Mouse (Mus musculus): Measurements from ENCODE around the gene Nmnat2.

DNA sequence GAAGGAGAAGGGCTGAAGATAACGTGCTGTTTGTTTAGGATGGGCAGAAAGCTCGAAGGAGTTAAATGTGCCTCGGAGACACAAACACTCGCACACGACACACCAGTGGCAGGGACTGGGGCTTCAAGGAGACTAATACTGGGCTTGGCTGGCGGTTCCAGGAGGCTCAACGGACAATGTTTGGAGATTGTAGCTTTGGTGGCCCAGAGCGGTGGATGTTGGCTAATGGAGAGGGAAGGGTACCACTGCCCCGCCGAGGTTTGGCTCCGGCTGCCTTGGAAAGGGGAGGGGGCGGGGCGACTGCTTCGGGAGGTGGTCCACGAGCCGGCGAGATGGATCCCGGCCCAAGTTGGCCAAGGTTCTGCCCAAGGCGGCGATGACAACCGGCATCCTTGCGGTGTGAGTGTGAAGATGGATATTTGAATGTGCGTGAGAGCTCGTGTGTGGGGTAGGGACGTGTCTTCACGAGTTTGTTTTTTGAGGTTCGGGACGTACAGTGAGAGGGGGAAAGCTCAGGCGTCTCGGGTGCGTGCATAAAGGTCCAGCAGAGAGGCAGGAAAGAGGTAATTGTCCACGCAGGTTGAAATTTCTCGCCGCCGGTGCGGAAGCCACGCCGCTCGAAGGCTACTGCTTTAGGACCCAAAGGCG lies 895 bp downstream of the Nmnat2 start:
- TF ChIP-seq POLR2A (IDR thresholded peaks at IDR 0.05; ENCODE audit: low read depth, low read length) (no peak), CTCF (IDR thresholded peaks at IDR 0.05; ENCODE audit: extremely low read depth, insufficient read depth, insufficient read length, insufficient replicate concordance) (no peak)

Measured in spleen, adult 2 months (tissue).